26 mouse cellular contexts compared by ENCODE assay signal in the genomic region with DNA sequence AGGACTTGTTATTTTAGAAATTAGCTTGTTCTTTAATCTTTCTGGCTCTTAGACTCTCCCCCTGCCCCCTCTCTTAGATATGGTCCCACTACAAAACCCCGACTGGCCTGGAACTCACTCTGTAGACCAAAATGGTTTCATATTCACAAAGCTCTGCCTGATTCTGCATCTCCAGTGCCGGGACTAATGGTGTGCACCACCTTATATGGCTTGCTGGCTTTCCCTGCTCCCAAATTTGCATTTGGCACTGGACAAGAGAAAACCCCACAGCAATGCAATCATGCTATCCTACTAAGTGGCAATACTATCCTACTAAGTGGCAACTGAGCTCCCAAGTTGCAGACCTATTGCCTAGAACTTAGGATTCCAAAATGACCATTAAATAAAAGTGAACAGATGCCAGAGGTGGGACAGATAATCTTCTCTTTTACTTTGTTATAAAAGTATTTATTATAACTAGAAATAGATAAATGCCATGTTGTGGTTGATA.
"Had no signal": no experiment of that assay in that cellular context is flagged by ENCODE, and none has a peak within 500 bp of the region (broad histone marks: within the 10 kb centered on the region; RNA-seq: fewer than 3 reads in every experiment).

No protein-coding gene starts in this region.

- H3K27ac ChIP-seq: embryonic facial prominence, embryonic 10.5 days; embryonic facial prominence, embryonic 12.5 days; embryonic facial prominence, embryonic 13.5 days; embryonic facial prominence, embryonic 15.5 days; forebrain, embryonic 10.5 days; forebrain, embryonic 12.5 days; forebrain, embryonic 13.5 days; forebrain, embryonic 15.5 days; gastrocnemius, adult 2 months; heart, adult 2 months; heart, embryonic 10.5 days had no signal

- ATAC-seq: forebrain, embryonic 13.5 days; forebrain, embryonic 14.5 days; forebrain, embryonic 15.5 days; forebrain, embryonic 16.5 days; forebrain, postnatal 0 days had no signal

- H3K36me3 ChIP-seq: embryonic facial prominence, embryonic 10.5 days; embryonic facial prominence, embryonic 12.5 days; embryonic facial prominence, embryonic 13.5 days; embryonic facial prominence, embryonic 15.5 days; forebrain, embryonic 10.5 days; forebrain, embryonic 12.5 days; forebrain, embryonic 15.5 days; heart, embryonic 10.5 days had no signal

- H3K4me3 ChIP-seq: embryonic facial prominence, embryonic 10.5 days; embryonic facial prominence, embryonic 12.5 days; embryonic facial prominence, embryonic 13.5 days; embryonic facial prominence, embryonic 15.5 days; erythroblast, embryonic 14.5 days; forebrain, embryonic 10.5 days; forebrain, embryonic 12.5 days; forebrain, embryonic 13.5 days; forebrain, embryonic 15.5 days; gastrocnemius, adult 2 months; heart, adult 2 months; heart, embryonic 10.5 days had no signal

- H3K9me3 ChIP-seq: embryonic facial prominence, embryonic 10.5 days; embryonic facial prominence, embryonic 12.5 days; embryonic facial prominence, embryonic 13.5 days; embryonic facial prominence, embryonic 15.5 days; forebrain, embryonic 10.5 days; forebrain, embryonic 12.5 days; forebrain, embryonic 13.5 days; forebrain, embryonic 15.5 days; heart, embryonic 10.5 days had no signal

- H3K9ac ChIP-seq: embryonic facial prominence, embryonic 12.5 days; embryonic facial prominence, embryonic 13.5 days; embryonic facial prominence, embryonic 15.5 days; forebrain, embryonic 12.5 days; forebrain, embryonic 13.5 days; forebrain, embryonic 15.5 days; forebrain, postnatal 0 days had no signal

- H3K4me1 ChIP-seq: forebrain, embryonic 12.5 days; forebrain, embryonic 13.5 days; forebrain, embryonic 15.5 days had no signal

- H3K4me2 ChIP-seq: embryonic facial prominence, embryonic 12.5 days; embryonic facial prominence, embryonic 13.5 days; embryonic facial prominence, embryonic 15.5 days; forebrain, embryonic 12.5 days; forebrain, embryonic 13.5 days; forebrain, embryonic 15.5 days had no signal

- H3K27me3 ChIP-seq: embryonic facial prominence, embryonic 12.5 days; embryonic facial prominence, embryonic 13.5 days; embryonic facial prominence, embryonic 15.5 days; forebrain, embryonic 12.5 days; forebrain, embryonic 13.5 days; forebrain, embryonic 15.5 days had no signal

- DNase-seq: cerebellum, adult 9-11 months; cerebellum, postnatal 14 days; cerebellum, postnatal 25 days; cerebellum, postnatal 36 days; embryo, embryonic 11 days; forebrain, postnatal 0 days; gastrocnemius, adult 2 months; gastrocnemius, postnatal 10 days; gastrocnemius, postnatal 14 days; gastrocnemius, postnatal 25 days; gastrocnemius, postnatal 36 days; heart, adult 11 months; heart, adult 18-20 months; heart, adult 2 months had no signal
